Mouse (Mus musculus): ENCODE data around the gene Dact2. TPM values are rescaled to one million over a fixed set of nuclear protein-coding genes. Genes with fewer than 3 reads are reported as not detected.

Dact2 gene
- polyA plus RNA-seq, 1 experiment from 2014 or later, result 8.8 TPM

GRCm38 (mm10) chr17:14239960-14240359, 35.9 kb upstream of the Dact2 start:
- 76% methylated on average over 10 of the region's 10 CpGs for WGBS
- no peak overlapping the region for H3K4me2 ChIP-seq (replicated peaks; ENCODE audit: low read depth, low read length)
- peaks cover 8% of the 10 kb centered on the region; the same call in 1 of the 2 replicates for H3K4me1 ChIP-seq (ENCODE audit: control insufficient read depth, insufficient read depth, low read length)
- no peak overlapping the region for H3K27ac ChIP-seq (ENCODE audit: low read length)
- H3K9me3 ChIP-seq (ENCODE audit: control insufficient read depth, low read depth, low read length), result no peaks in the 10 kb centered on the region
- H3K4me3 ChIP-seq (ENCODE audit: low read depth, low read length), result no peak overlapping the region
- H3K36me3 ChIP-seq (ENCODE audit: control insufficient read depth, insufficient read depth, low read length), result no peaks in the 10 kb centered on the region
- no peaks in the 10 kb centered on the region for H3K27me3 ChIP-seq (ENCODE audit: control insufficient read depth, insufficient read depth, low read length)
- no peak overlapping the region for H3K9ac ChIP-seq (replicated peaks; ENCODE audit: low read depth, low read length)
- ATAC-seq (ENCODE audit: insufficient number of reproducible peaks, insufficient read depth, low FRiP score, low read depth), result no peak

DNA sequence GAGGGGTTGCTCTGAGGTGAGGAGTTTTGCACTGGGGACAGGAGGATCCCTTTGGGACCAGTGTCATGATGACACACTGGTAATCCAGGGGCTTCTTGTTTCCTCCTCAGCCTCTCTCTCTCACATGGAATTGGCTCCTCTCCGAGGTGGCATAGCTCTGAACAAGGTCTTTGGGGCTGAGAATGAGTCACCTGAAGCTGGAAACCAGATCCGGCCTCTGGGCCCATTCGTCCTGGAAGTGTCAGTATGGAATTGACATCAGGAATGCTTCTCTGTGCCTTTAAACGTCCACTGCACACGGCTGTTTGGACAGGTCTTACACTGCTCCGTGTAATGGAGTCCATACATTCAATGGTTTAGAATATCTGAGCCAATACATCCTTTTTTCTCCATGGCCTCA, 33.0 kb upstream of the Dact2 start:
- H3K9me3 ChIP-seq (ENCODE audit: control insufficient read depth, low read depth, low read length), result no peaks in the 10 kb centered on the region
- no peak overlapping the region for H3K4me2 ChIP-seq (replicated peaks; ENCODE audit: low read depth, low read length)
- no peaks in the 10 kb centered on the region for H3K27me3 ChIP-seq (ENCODE audit: control insufficient read depth, insufficient read depth, low read length)
- no peak overlapping the region for H3K4me3 ChIP-seq (ENCODE audit: low read depth, low read length)
- no peak overlapping the region for H3K9ac ChIP-seq (replicated peaks; ENCODE audit: low read depth, low read length)
- 0 out of 2 replicates have a peak, but pooled peaks cover 4% of the 10 kb centered on the region for H3K4me1 ChIP-seq (ENCODE audit: control insufficient read depth, insufficient read depth, low read length)
- WGBS, result 21% methylated on average over 6 of the region's 6 CpGs
- no peak for ATAC-seq (ENCODE audit: insufficient number of reproducible peaks, insufficient read depth, low FRiP score, low read depth)
- no peak overlapping the region for H3K27ac ChIP-seq (ENCODE audit: low read length)
- H3K36me3 ChIP-seq (ENCODE audit: control insufficient read depth, insufficient read depth, low read length), result no peaks in the 10 kb centered on the region

DNA sequence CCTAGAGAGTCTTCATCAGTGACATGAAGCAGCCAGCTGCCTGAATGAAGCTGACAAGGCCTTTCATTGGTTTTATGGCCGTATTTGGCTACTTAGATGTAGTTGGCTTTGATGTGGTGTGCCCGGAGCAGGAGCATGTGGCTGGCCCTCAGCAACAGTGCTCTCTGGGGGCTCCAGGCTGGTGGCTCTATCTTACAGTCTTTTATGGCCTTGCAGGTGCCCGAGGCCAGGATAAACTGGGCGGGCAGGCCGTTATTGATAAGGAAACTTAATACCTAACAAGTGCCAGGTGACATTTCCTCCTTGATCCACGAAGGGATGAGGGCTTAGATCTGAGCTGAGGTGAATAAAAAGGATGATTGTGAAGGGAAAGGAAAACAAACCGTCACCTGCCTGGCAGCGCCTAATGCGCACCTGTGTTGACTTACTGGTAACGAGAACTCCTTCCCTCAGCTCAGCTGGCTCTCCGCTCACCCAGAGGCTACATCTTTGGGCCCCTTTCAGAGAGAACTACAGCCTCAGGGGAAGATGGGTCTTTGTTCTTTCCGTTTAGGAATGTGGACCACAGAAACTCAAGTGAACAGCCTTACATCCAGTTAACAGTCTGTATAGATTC, 30.8 kb upstream of the Dact2 start:
- WGBS, result 60% methylated on average over 12 of the region's 12 CpGs
- Histone ChIP-seq H3K27ac (ENCODE audit: low read length) (no peak overlapping the region), H3K4me3 (ENCODE audit: low read depth, low read length) (no peak overlapping the region), H3K4me2 (replicated peaks; ENCODE audit: low read depth, low read length) (no peak overlapping the region), H3K36me3 (ENCODE audit: control insufficient read depth, insufficient read depth, low read length) (no peaks in the 10 kb centered on the region), H3K27me3 (ENCODE audit: control insufficient read depth, insufficient read depth, low read length) (no peaks in the 10 kb centered on the region), H3K4me1 (ENCODE audit: control insufficient read depth, insufficient read depth, low read length) (peaks cover 15% of the 10 kb centered on the region; the same call in 1 of the 2 replicates), H3K9ac (replicated peaks; ENCODE audit: low read depth, low read length) (no peak overlapping the region), H3K9me3 (ENCODE audit: control insufficient read depth, low read depth, low read length) (no peaks in the 10 kb centered on the region)
- ATAC-seq (ENCODE audit: insufficient number of reproducible peaks, insufficient read depth, low FRiP score, low read depth), result peak; percentile 35; the same call in 1 of the 2 replicates

DNA sequence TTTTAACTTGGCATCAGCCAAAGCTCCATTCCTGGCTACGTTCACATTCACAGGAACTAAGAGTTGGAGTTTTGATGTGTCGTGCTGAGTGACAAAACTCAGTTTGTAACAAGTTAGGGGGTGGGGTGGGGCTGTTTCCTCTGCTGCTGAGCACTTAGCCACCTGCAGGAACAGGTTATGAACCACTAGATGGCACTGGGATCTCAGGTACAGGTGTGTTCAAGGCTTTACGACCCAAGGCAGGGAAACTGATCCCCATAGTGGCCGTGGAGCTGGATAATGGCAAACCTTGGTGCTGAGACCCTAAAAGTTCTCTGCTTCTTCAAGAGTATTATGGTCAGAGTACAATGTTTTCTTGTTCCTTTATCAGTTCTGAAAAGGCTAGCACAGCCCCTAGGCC, 29.6 kb upstream of the Dact2 start:
- Histone ChIP-seq H3K4me3 (ENCODE audit: low read depth, low read length) (no peak overlapping the region), H3K4me2 (replicated peaks; ENCODE audit: low read depth, low read length) (no peak overlapping the region), H3K27me3 (ENCODE audit: control insufficient read depth, insufficient read depth, low read length) (no peaks in the 10 kb centered on the region), H3K36me3 (ENCODE audit: control insufficient read depth, insufficient read depth, low read length) (no peaks in the 10 kb centered on the region), H3K27ac (ENCODE audit: low read length) (no peak overlapping the region), H3K9me3 (ENCODE audit: control insufficient read depth, low read depth, low read length) (no peaks in the 10 kb centered on the region), H3K9ac (replicated peaks; ENCODE audit: low read depth, low read length) (no peak overlapping the region), H3K4me1 (ENCODE audit: control insufficient read depth, insufficient read depth, low read length) (peaks cover 18% of the 10 kb centered on the region; the same call in 1 of the 2 replicates)
- 43% methylated on average over 4 of the region's 4 CpGs for WGBS
- no peak for ATAC-seq (ENCODE audit: insufficient number of reproducible peaks, insufficient read depth, low FRiP score, low read depth)

DNA sequence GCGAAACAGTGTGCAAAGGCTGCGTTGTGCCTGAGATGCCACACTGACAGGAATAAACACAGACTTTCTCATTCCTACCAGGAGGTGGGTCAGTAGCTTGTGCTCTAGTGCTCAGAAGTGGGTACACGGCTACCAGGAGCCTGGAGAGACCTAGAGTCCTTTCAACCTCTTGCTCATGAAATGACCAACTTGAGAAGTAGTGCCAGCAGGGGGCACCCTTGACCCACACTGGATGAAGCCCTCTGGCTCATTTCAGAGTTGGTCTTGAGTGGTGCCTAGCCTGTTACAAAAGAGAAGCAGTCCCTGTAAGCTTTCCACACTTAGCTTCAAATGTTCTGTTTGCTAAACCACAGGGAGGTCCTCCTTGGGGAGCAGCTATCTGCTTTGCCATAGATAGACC, 28.5 kb upstream of the Dact2 start:
- WGBS, result 32% methylated on average over 3 of the region's 3 CpGs
- peak overlapping the region; percentile 70; the same call in 1 of the 2 replicates for H3K27ac ChIP-seq (ENCODE audit: low read length)
- ATAC-seq (ENCODE audit: insufficient number of reproducible peaks, insufficient read depth, low FRiP score, low read depth), result no peak

DNA sequence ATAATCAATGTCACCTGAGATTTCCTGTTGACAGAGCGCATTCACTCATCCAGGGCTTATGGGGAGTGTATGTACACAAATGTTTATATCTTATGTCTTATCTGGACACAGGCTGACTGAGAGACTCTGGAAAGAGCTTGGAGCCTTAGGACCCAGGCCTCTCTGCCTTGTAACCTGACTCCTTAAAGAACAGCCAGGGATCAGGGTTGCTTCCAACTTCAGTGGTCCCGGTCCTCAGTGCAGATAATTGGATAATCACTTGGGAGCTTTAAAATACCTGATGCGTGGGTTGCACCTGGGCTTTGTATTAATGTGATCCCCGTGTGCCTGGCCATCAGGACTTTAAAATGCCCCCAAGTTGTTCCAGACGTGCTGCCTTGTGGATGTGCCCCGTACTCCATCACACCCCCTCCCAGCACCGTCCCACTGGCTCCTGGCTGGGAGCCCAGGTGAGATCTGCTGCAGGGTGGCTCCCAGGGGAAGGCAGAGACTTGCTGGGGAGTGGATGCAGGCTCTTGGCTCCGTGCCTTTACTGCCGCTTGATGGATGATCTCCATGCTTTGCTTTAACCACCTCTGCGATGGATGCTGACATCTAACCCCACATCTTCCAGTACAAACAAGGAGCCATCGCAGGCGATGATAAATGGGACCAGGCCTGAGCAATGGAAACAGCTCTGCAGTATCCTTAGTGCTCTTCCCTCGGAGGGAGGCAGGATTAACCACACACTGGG, 26.8 kb upstream of the Dact2 start:
- H3K4me2 ChIP-seq (replicated peaks; ENCODE audit: low read depth, low read length), result 0 out of 2 replicates have a peak overlapping the region, but pooled peaks have one; percentile 5
- peak; percentile 24 for ATAC-seq (ENCODE audit: insufficient number of reproducible peaks, insufficient read depth, low FRiP score, low read depth)
- WGBS, result 9% methylated on average over 13 of the region's 13 CpGs

More for the DNA sequence above, 28.5 kb upstream of the Dact2 start:
- Histone ChIP-seq H3K36me3 (ENCODE audit: control insufficient read depth, insufficient read depth, low read length) (no peaks in the 10 kb centered on the region), H3K4me2 (replicated peaks; ENCODE audit: low read depth, low read length) (no peak overlapping the region), H3K27me3 (ENCODE audit: control insufficient read depth, insufficient read depth, low read length) (no peaks in the 10 kb centered on the region), H3K4me3 (ENCODE audit: low read depth, low read length) (no peak overlapping the region), H3K4me1 (ENCODE audit: control insufficient read depth, insufficient read depth, low read length) (peaks cover 19% of the 10 kb centered on the region; the same call in 1 of the 2 replicates), H3K9me3 (ENCODE audit: control insufficient read depth, low read depth, low read length) (no peaks in the 10 kb centered on the region), H3K9ac (replicated peaks; ENCODE audit: low read depth, low read length) (no peak overlapping the region)

DNA sequence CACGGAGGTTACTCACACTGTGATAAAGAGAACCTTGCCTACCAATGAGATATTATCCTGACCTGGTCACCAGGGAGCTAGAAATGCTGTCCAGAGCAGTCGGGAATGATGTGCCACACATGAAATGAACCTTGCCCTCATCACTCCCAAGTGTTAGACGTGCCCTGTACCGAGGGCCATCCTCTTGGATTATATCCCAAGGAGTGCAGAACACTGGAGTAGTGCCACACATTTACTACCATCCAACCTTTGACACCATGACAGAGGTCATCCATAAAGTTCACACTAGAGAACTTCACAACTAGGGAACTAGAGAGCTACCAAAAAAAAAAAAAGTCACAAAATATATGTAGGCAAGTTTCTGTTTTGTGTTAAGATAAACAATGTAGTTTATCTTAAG, 24.3 kb upstream of the Dact2 start:
- Histone ChIP-seq H3K27me3 (ENCODE audit: control insufficient read depth, insufficient read depth, low read length) (no peaks in the 10 kb centered on the region), H3K4me2 (replicated peaks; ENCODE audit: low read depth, low read length) (no peak overlapping the region), H3K9me3 (ENCODE audit: control insufficient read depth, low read depth, low read length) (no peaks in the 10 kb centered on the region), H3K4me1 (ENCODE audit: control insufficient read depth, insufficient read depth, low read length) (peaks cover 26% of the 10 kb centered on the region), H3K27ac (ENCODE audit: low read length) (no peak overlapping the region), H3K4me3 (ENCODE audit: low read depth, low read length) (no peak overlapping the region), H3K36me3 (ENCODE audit: control insufficient read depth, insufficient read depth, low read length) (no peaks in the 10 kb centered on the region), H3K9ac (replicated peaks; ENCODE audit: low read depth, low read length) (no peak overlapping the region)
- no peak for ATAC-seq (ENCODE audit: insufficient number of reproducible peaks, insufficient read depth, low FRiP score, low read depth)
- WGBS, result 67% methylated on average over 4 of the region's 4 CpGs

More for the DNA sequence above, 26.8 kb upstream of the Dact2 start:
- Histone ChIP-seq H3K27me3 (ENCODE audit: control insufficient read depth, insufficient read depth, low read length) (no peaks in the 10 kb centered on the region), H3K4me3 (ENCODE audit: low read depth, low read length) (no peak overlapping the region), H3K36me3 (ENCODE audit: control insufficient read depth, insufficient read depth, low read length) (no peaks in the 10 kb centered on the region), H3K4me1 (ENCODE audit: control insufficient read depth, insufficient read depth, low read length) (peaks cover 26% of the 10 kb centered on the region), H3K9ac (replicated peaks; ENCODE audit: low read depth, low read length) (no peak overlapping the region), H3K27ac (ENCODE audit: low read length) (peak overlapping the region; percentile 68), H3K9me3 (ENCODE audit: control insufficient read depth, low read depth, low read length) (no peaks in the 10 kb centered on the region)

- Histone ChIP-seq H3K27ac (ENCODE audit: low read length) (no peak overlapping the region), H3K4me1 (ENCODE audit: control insufficient read depth, insufficient read depth, low read length) (peaks cover 26% of the 10 kb centered on the region), H3K9ac (replicated peaks; ENCODE audit: low read depth, low read length) (no peak overlapping the region), H3K4me2 (replicated peaks; ENCODE audit: low read depth, low read length) (no peak overlapping the region), H3K27me3 (ENCODE audit: control insufficient read depth, insufficient read depth, low read length) (no peaks in the 10 kb centered on the region), H3K4me3 (ENCODE audit: low read depth, low read length) (no peak overlapping the region), H3K36me3 (ENCODE audit: control insufficient read depth, insufficient read depth, low read length) (no peaks in the 10 kb centered on the region), H3K9me3 (ENCODE audit: control insufficient read depth, low read depth, low read length) (no peaks in the 10 kb centered on the region)
- WGBS, result 22% methylated on average over 6 of the region's 6 CpGs
- ATAC-seq (ENCODE audit: insufficient number of reproducible peaks, insufficient read depth, low FRiP score, low read depth), result no peak
These were observed 23.5 kb upstream of the Dact2 start for GRCm38 (mm10) chr17:14227601-14228000.

Data from stomach, embryonic 14.5 days (tissue).